Mouse (Mus musculus) CH12.LX (cell line): ENCODE data around the gene Hrh2. TPM values are rescaled to one million over a fixed set of nuclear protein-coding genes. Genes with fewer than 3 reads are reported as not detected.

ENCODE experiments used
- DNase-seq: peaks from one replicate; pipeline ENCODE4 v3.0.0-alpha.2; 2013; ENCODE audit errors: extremely low read depth
- H3K27ac ChIP-seq: 2 replicates; pipeline ENCODE4 v1.5.1; 2012; ENCODE audit warnings: low read depth, mild to moderate bottlenecking, control low read depth, moderate library complexity; ENCODE audit not compliant: insufficient read depth
- H3K27me3 ChIP-seq: replicated peaks from 2 replicates; pipeline ENCODE3; 2012; ENCODE audit warnings: inconsistent platforms
- H3K36me3 ChIP-seq, 2 experiments: replicated peaks in 1 of 2; 2 replicates each; pipeline versions ENCODE3 to v1.6.1; 2012; ENCODE audit warnings: inconsistent platforms in 1 of 2, low read length in 1 of 2, mild to moderate bottlenecking in 1 of 2, mixed read lengths in 1 of 2, moderate library complexity in 1 of 2; ENCODE audit not compliant: control insufficient read depth in 1 of 2, insufficient read depth in 1 of 2
- H3K4me1 ChIP-seq, 2 experiments: 2 replicates each; pipeline ENCODE4 v1.6.1; 2012; ENCODE audit warnings: inconsistent platforms in 1 of 2, moderate library complexity in 1 of 2; ENCODE audit not compliant: insufficient read depth in 2 of 2, control insufficient read depth in 1 of 2
- H3K4me2 ChIP-seq: 2 replicates; pipeline ENCODE4 v1.6.1; 2012; ENCODE audit warnings: low read depth, mild to moderate bottlenecking, control low read depth; ENCODE audit not compliant: poor library complexity, insufficient read depth, severe bottlenecking
- H3K4me3 ChIP-seq, 3 experiments: fragments of 150-350 bp in 1 of 3; sonication (generic) in 1 of 3; replicated peaks in 1 of 3; 2 replicates each; pipeline versions ENCODE3 to v1.5.1; 2011 to 2012; ENCODE audit warnings: low read depth in 2 of 3, low read length in 2 of 3, mild to moderate bottlenecking in 2 of 3, moderate library complexity in 2 of 3, control low read depth in 1 of 3, improper control_type of control experiment in 1 of 3, inconsistent platforms in 1 of 3, mixed read lengths in 1 of 3; ENCODE audit not compliant: poor library complexity in 1 of 3
- H3K79me2 ChIP-seq: replicated peaks from 2 replicates; pipeline ENCODE4 v1.6.1; 2012; ENCODE audit warnings: mild to moderate bottlenecking, moderate library complexity; ENCODE audit not compliant: control insufficient read depth, poor library complexity, insufficient read depth, severe bottlenecking; ENCODE audit errors: extremely low read depth
- H3K9ac ChIP-seq: 2 replicates; pipeline ENCODE4 v1.6.1; 2012; ENCODE audit warnings: low read depth, mild to moderate bottlenecking, control low read depth, moderate library complexity; ENCODE audit not compliant: insufficient read depth
- H3K9me3 ChIP-seq: replicated peaks from 2 replicates; pipeline ENCODE3; 2012; ENCODE audit warnings: low read length, inconsistent platforms, mixed read lengths
- BHLHE40 ChIP-seq: IDR thresholded peaks from 2 replicates; pipeline ENCODE4 v1.6.1; 2011; ENCODE audit warnings: mild to moderate bottlenecking, low read depth, low read length, improper control_type of control experiment
- CHD1 ChIP-seq: IDR thresholded peaks from 2 replicates; pipeline ENCODE4 v1.6.1; 2012; ENCODE audit warnings: low read depth, low read length, improper control_type of control experiment, inconsistent platforms
- ELF1 ChIP-seq: IDR thresholded peaks from 2 replicates; pipeline ENCODE4 v1.6.1; 2014; ENCODE audit warnings: low read depth, mild to moderate bottlenecking, inconsistent platforms, low read length, improper control_type of control experiment
- EP300 ChIP-seq: IDR thresholded peaks from 2 replicates; pipeline ENCODE4 v1.6.1; 2011; ENCODE audit warnings: low read length, improper control_type of control experiment
- GABPA ChIP-seq: IDR thresholded peaks from 2 replicates; pipeline ENCODE4 v1.6.1; 2012; ENCODE audit warnings: low read depth, low read length, improper control_type of control experiment, inconsistent platforms; ENCODE audit not compliant: insufficient replicate concordance
- KAT2A ChIP-seq: IDR thresholded peaks from 2 replicates; pipeline ENCODE4 v1.6.1; 2012; ENCODE audit warnings: low read length, improper control_type of control experiment, inconsistent platforms; ENCODE audit not compliant: insufficient replicate concordance
- MAZ ChIP-seq: IDR thresholded peaks from 2 replicates; pipeline ENCODE4 v1.6.1; 2012; ENCODE audit warnings: low read depth, mild to moderate bottlenecking, inconsistent platforms, low read length, improper control_type of control experiment, moderate library complexity
- MYC ChIP-seq: IDR thresholded peaks from 2 replicates; pipeline ENCODE4 v1.6.1; 2011; ENCODE audit warnings: low read depth, mild to moderate bottlenecking, improper control_type of control experiment, low read length
- NELFE ChIP-seq: IDR thresholded peaks from 2 replicates; pipeline ENCODE4 v1.6.1; 2011; ENCODE audit warnings: low read depth, low read length, improper control_type of control experiment
- NRF1 ChIP-seq: IDR thresholded peaks from 2 replicates; pipeline ENCODE4 v1.6.1; 2014; ENCODE audit warnings: low read depth, mild to moderate bottlenecking, inconsistent platforms, low read length, improper control_type of control experiment, moderate library complexity
- SIN3A ChIP-seq: IDR thresholded peaks from 2 replicates; pipeline ENCODE4 v1.6.1; 2012; ENCODE audit warnings: low read length, improper control_type of control experiment, inconsistent platforms
- SMC3 ChIP-seq: IDR thresholded peaks from 2 replicates; pipeline ENCODE4 v1.6.1; 2011; ENCODE audit warnings: low read depth, low read length, improper control_type of control experiment
- UBTF ChIP-seq: IDR thresholded peaks from 2 replicates; pipeline ENCODE4 v1.6.1; 2012; ENCODE audit warnings: low read depth, mild to moderate bottlenecking, inconsistent platforms, low read length, improper control_type of control experiment, moderate library complexity
- USF1 ChIP-seq: IDR thresholded peaks from 2 replicates; pipeline ENCODE4 v1.6.1; 2014; ENCODE audit warnings: low read depth, mild to moderate bottlenecking, inconsistent platforms, low read length, improper control_type of control experiment
- USF2 ChIP-seq: conservative IDR thresholded peaks from 2 replicates; pipeline ENCODE4 v1.6.1; 2011; ENCODE audit warnings: low read depth, low read length, improper control_type of control experiment
- ZKSCAN1 ChIP-seq: IDR thresholded peaks from 2 replicates; pipeline ENCODE4 v1.6.1; 2012; ENCODE audit warnings: low read depth, inconsistent platforms, low read length, improper control_type of control experiment, borderline replicate concordance
- dilution Hi-C: fragments of 300-500 bp; cut with MboI; formaldehyde crosslinking; loops from 2 replicates; pipeline ENCODE4 v1.14.3; 2020; ENCODE audit warnings: low sequenced_read_pairs; ENCODE audit not compliant: extremely low pct_unique_long_range_greater_than_20kb, extremely low pct_ligation_motif_present
- in situ Hi-C: fragments of 300-500 bp; cut with MboI; formaldehyde crosslinking; loops from 3 replicates; pipeline ENCODE4 v1.14.3; 2019; ENCODE audit warnings: low sequenced_read_pairs, low pct_ligation_motif_present, low pct_unique_long_range_greater_than_20kb, mixed read lengths
- polyA plus RNA-seq: library from polyadenylated mRNA; unstranded; fragments of >175 nt; gene quantifications from 2 replicates; pipeline ENCODE4 v1.2.1, GENCODE M21; 2012; ENCODE audit warnings: low read depth; ENCODE audit not compliant: insufficient read length
- total RNA-seq, 2 experiments: library from RNA; depleted of rRNA; stranded (reverse); fragments of 300-350 nt in 1 of 2; fragments of >200 nt in 1 of 2; gene quantifications; 2 replicates each; pipeline ENCODE4 v1.2.3; 2012 to 2014

Hrh2 gene
- total and polyA plus RNA-seq, 3 experiments = 0.04 to 0.30 TPM; not detected in 1

GRCm38 (mm10) chr13:54282149-54282860 is 90.4 kb downstream of the Hrh2 start:
- H3K9me3 ChIP-seq = peaks cover 12% of the 10 kb centered on the region
- H3K27ac ChIP-seq = no peak overlapping the region
- H3K9ac ChIP-seq = no peak overlapping the region
- H3K27me3 ChIP-seq = peaks cover 75% of the 10 kb centered on the region
- no peaks in the 10 kb centered on the region for H3K79me2 ChIP-seq
- dilution Hi-C loops = no loop called here
- in situ Hi-C loops = no loop called here
- H3K36me3 ChIP-seq = no peaks in the 10 kb centered on the region
- no peak for DNase-seq
- no peak overlapping the region for H3K4me3 ChIP-seq
- H3K4me1 ChIP-seq = no peaks in the 10 kb centered on the region
- H3K4me2 ChIP-seq = no peak overlapping the region
- TF ChIP-seq ZKSCAN1 (no peak), MYC (no peak)

- in situ Hi-C loops = no loop called here
- H3K4me2 ChIP-seq = no peak overlapping the region
- TF ChIP-seq UBTF (no peak), NELFE (no peak), SIN3A (no peak), GABPA (no peak), CHD1 (no peak), MYC (no peak), NRF1 (no peak), SMC3 (no peak), USF1 (no peak), USF2 (no peak), KAT2A (no peak), MAZ (no peak), EP300 (no peak), BHLHE40 (no peak), ELF1 (no peak)
- dilution Hi-C loops = no loop called here
- DNase-seq = no peak
- no peak overlapping the region for H3K9ac ChIP-seq
- H3K36me3 ChIP-seq = no peaks in the 10 kb centered on the region
- peaks cover 7% of the 10 kb centered on the region for H3K9me3 ChIP-seq
- no peak overlapping the region for H3K4me3 ChIP-seq
- no peak overlapping the region for H3K27ac ChIP-seq
- no peaks in the 10 kb centered on the region for H3K4me1 ChIP-seq
- no peaks in the 10 kb centered on the region for H3K79me2 ChIP-seq
- H3K27me3 ChIP-seq = peaks cover 80% of the 10 kb centered on the region
Measured at GRCm38 (mm10) chr13:54282861-54283206, 90.9 kb downstream of the Hrh2 start.

Other genes starting within 250 kb of the Hrh2 start
- gene Drd1, start 136.4 kb upstream of the Hrh2 start, total RNA-seq (2012; rRNA removed) = not detected in 2 replicates
- gene Drd1, start 136.4 kb upstream of the Hrh2 start, total RNA-seq (2014; rRNA removed) = not detected in 2 replicates
- gene Drd1, start 136.4 kb upstream of the Hrh2 start, polyA plus RNA-seq = not detected in 2 replicates
- gene Sfxn1, start 120.3 kb upstream of the Hrh2 start, total RNA-seq (2012; rRNA removed) = 71.7 and 84.1 TPM in 2 replicates
- gene Sfxn1, start 120.3 kb upstream of the Hrh2 start, total RNA-seq (2014; rRNA removed) = 97.1 and 98.0 TPM in 2 replicates
- gene Sfxn1, start 120.3 kb upstream of the Hrh2 start, polyA plus RNA-seq = 118 and 147 TPM in 2 replicates
- 0.04 and 0.21 TPM in 2 replicates for gene Cplx2, start 179.2 kb downstream of the Hrh2 start, total RNA-seq (2012; rRNA removed)
- gene Cplx2, start 179.2 kb downstream of the Hrh2 start, total RNA-seq (2014; rRNA removed) = 0.04 and 0.05 TPM in 2 replicates
- gene Cplx2, start 179.2 kb downstream of the Hrh2 start, polyA plus RNA-seq = 0.11 and 0.19 TPM in 2 replicates